9 mouse cellular contexts compared by ENCODE assay signal in the genomic region with DNA sequence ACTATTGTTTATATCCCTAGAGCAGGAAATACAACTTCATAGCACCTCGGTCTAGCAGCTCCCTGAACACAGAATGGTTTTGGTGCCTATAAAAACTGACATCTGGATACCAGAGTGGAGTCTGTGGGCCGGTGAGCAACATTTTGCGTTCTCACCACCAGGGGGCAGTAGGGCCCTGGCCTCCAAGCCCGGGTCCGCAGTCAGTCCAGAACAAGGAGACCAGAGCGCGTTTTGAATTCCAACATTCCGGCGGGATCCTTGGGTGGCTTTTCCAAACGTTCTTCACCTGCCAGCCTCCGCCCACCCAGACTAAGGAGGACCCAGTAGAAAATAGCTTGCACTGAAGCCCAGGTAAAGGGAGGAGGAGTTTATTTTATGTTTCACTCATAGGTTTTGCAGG. TPM values are rescaled to one million over a fixed set of nuclear protein-coding genes. Genes with fewer than 3 reads are reported as not detected.
DNase-seq lines count a peak whose midpoint lies in the region; ATAC-seq lines count a peak whose summit lies in the region.
"Had no signal": no experiment of that assay in that cellular context is flagged by ENCODE, and none has a peak within 500 bp of the region (broad histone marks: within the 10 kb centered on the region; RNA-seq: fewer than 3 reads in every experiment).

No protein-coding gene starts in this region.

- H3K36me3 ChIP-seq in midbrain, embryonic 11.5 days (ENCODE audit: control insufficient read depth, insufficient read depth, low read length): no peaks in the 10 kb centered on the region
- H3K36me3 ChIP-seq: limb, embryonic 15.5 days had no signal

- H3K9ac ChIP-seq in midbrain, embryonic 11.5 days (ENCODE audit: low read length): no peak overlapping the region
- H3K9ac ChIP-seq: limb, embryonic 15.5 days had no signal

- H3K4me1 ChIP-seq in midbrain, embryonic 11.5 days (ENCODE audit: control insufficient read depth, insufficient read depth, low read length): peaks cover 22% of the 10 kb centered on the region

- no peak overlapping the region for H3K4me2 ChIP-seq in midbrain, embryonic 11.5 days

- DNase-seq in T-cell, adult 2 months (ENCODE audit: low spot score): peak; percentile 67
- peak; percentile 78 for DNase-seq in cerebellum, adult 9-11 months
- DNase-seq in frontal cortex, postnatal 36 days (ENCODE audit: low spot score in 2 of 2): peak; percentile 86 to 89
- peak; percentile 88 for DNase-seq in induced T-regulatory cell, adult 2 months (ENCODE audit: low read depth)
- DNase-seq in left cerebral cortex, adult 8-10 months (ENCODE audit: low spot score in 2 of 2): peak; percentile 64 to 81
- DNase-seq in midbrain, embryonic 11.5 days (ENCODE audit: low spot score, missing footprints): peak; percentile 99
- DNase-seq in skeletal muscle tissue, adult 2 months (ENCODE audit: low read depth, low spot score): peak; percentile 65

- no peaks in the 10 kb centered on the region for H3K9me3 ChIP-seq in midbrain, embryonic 11.5 days (ENCODE audit: control insufficient read depth, low read length)
- H3K9me3 ChIP-seq: limb, embryonic 15.5 days had no signal

- ATAC-seq in midbrain, embryonic 11.5 days (ENCODE audit: low FRiP score): peak; percentile 33; the same call in 1 of the 2 replicates
- no peak for ATAC-seq in inflammation-experienced regulatory T-cells, adult 6 months

- WGBS in midbrain, embryonic 11.5 days: 2% methylated on average over 11 of the region's 11 CpGs

- no peak overlapping the region for H3K4me3 ChIP-seq in midbrain, embryonic 11.5 days (ENCODE audit: low read depth, low read length)

- H3K27me3 ChIP-seq in midbrain, embryonic 11.5 days (ENCODE audit: control insufficient read depth, insufficient read depth, low read length): peaks cover 38% of the 10 kb centered on the region

- no peak overlapping the region for H3K27ac ChIP-seq in midbrain, embryonic 11.5 days (ENCODE audit: low read depth, low read length)
- H3K27ac ChIP-seq: limb, embryonic 15.5 days had no signal

RNA-seq across cellular contexts. Expression of gene 2210011C24Rik, which starts 2.1 kb away (rescaled TPM):
- total RNA-seq in left cerebral cortex, adult 8-10 months (2022): 1 to 10 TPM in 3 of 4 experiments, under 1 TPM in 1; 0.37 to 2.6 (median 1.5) TPM
- not detected in 2 replicates for polyA plus RNA-seq in midbrain, embryonic 11.5 days (2014; fragmentation: Nextera tagmentation; extraction: Ambion mirVana)
- polyA plus RNA-seq in inflammation-experienced regulatory T-cells, adult 6 months (2017; shearing (Covaris generic)): 1 to 10 TPM in 2 of 3 experiments, not detected in 1; 1.2 to 2.5 TPM

RNA-seq across cellular contexts. Expression of gene 1700067K01Rik, which starts 8.6 kb away (rescaled TPM):
- total RNA-seq in left cerebral cortex, adult 8-10 months (2022): under 1 TPM; 0.34 to 0.77 (median 0.48) TPM
- 0.33 and 0.56 TPM in 2 replicates for polyA plus RNA-seq in midbrain, embryonic 11.5 days (2014; fragmentation: Nextera tagmentation; extraction: Ambion mirVana)
- under 1 TPM in 2 of 3 experiments, not detected in 1; 0.51 to 0.70 TPM for polyA plus RNA-seq in inflammation-experienced regulatory T-cells, adult 6 months (2017; shearing (Covaris generic))

RNA-seq across cellular contexts. Expression of gene Palm3, which starts 11.4 kb away (rescaled TPM):
- total RNA-seq in left cerebral cortex, adult 8-10 months (2022): 1 to 10 TPM; 1.5 to 4.5 (median 2.3) TPM
- polyA plus RNA-seq in midbrain, embryonic 11.5 days (2014; fragmentation: Nextera tagmentation; extraction: Ambion mirVana): 2.0 and 2.2 TPM in 2 replicates
- polyA plus RNA-seq in inflammation-experienced regulatory T-cells, adult 6 months (2017; shearing (Covaris generic)): 1 to 10 TPM; 1.6 to 3.7 (median 2.8) TPM

RNA-seq across cellular contexts. Expression of gene Samd1, which starts 12.4 kb away (rescaled TPM):
- total RNA-seq in left cerebral cortex, adult 8-10 months (2022): 10 to 100 TPM; 43.5 to 53.7 (median 46.3) TPM
- 12.8 and 12.9 TPM in 2 replicates for polyA plus RNA-seq in midbrain, embryonic 11.5 days (2014; fragmentation: Nextera tagmentation; extraction: Ambion mirVana)
- polyA plus RNA-seq in inflammation-experienced regulatory T-cells, adult 6 months (2017; shearing (Covaris generic)): 1 to 10 TPM; 5.0 to 7.3 (median 6.5) TPM

RNA-seq across cellular contexts. Expression of gene Il27ra, which starts 32.5 kb away (rescaled TPM):
- total RNA-seq in left cerebral cortex, adult 8-10 months (2022): under 1 TPM; 0.36 to 0.57 (median 0.47) TPM
- 0.23 TPM in 2 replicates for polyA plus RNA-seq in midbrain, embryonic 11.5 days (2014; fragmentation: Nextera tagmentation; extraction: Ambion mirVana)
- 100 to 1,000 TPM; 188 to 350 (median 272) TPM for polyA plus RNA-seq in inflammation-experienced regulatory T-cells, adult 6 months (2017; shearing (Covaris generic))
